Mouse (Mus musculus) B cell, adult 2 months (primary cell): ENCODE data around the gene Clmn.

ENCODE experiments used
- DNase-seq, 2 experiments: peaks; one replicate each; pipeline ENCODE4 v3.0.0; 2022

Gene Clmn

DNA sequence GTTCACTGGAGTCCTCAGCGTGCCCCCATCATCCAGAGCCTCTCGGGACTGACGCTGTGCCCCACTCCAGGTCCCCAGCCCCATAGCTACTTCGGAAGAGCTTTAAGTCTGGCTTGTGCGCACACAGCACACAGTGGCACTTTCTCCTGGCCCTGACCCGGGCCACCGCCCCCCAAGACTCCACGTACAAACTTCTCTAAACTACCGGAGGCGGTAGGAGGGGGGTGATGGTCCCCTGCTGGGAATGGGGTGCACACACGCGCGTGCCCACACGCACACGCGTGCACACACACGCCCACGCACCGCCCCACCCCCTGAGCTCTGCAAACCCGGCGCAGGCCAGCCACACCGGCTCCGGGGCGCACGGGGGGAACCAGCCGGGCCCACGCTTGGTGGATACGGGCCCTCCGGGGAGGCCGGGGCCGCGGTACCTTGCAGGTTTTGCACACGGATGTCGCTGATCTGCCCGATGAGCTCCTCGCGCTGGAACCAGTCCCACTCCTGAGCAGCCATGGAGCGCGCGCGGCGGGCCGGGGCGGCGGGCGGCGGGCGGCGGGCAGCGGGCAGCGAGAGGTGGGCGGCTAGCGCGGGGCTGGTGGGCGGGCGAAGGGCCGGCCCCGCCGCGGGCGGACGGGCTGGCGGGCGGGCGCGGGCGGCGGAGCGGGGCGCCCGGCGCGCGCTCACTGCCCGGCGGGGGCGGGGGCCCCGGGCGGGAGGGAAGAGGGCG lies at the start of gene Clmn:
Clmn (minus strand) TSS at position 638 of the 727 bp plus-strand sequence.
- peak; percentile 1 to 2 for DNase-seq

DNA sequence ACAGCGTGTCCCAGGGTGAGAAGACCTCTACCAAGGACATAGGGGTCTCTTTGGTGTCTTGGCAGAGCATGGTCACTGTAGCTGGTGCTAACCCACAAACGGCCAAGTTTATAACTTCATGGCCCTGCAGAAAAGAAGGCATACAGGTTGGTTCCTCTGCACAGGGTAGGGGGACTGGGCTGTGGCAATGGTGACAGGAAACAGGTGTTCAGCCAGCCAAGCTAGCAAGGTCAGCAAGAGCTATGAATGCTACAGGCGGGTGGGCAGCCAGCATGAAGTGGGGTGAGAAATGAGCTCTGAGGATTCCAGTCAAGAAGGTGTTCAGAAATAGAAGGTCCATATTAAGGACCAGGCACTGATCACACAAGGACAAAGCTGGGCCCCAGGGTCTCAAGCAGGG lies 48.1 kb upstream of the Clmn start:
- DNase-seq, result no peak

DNA sequence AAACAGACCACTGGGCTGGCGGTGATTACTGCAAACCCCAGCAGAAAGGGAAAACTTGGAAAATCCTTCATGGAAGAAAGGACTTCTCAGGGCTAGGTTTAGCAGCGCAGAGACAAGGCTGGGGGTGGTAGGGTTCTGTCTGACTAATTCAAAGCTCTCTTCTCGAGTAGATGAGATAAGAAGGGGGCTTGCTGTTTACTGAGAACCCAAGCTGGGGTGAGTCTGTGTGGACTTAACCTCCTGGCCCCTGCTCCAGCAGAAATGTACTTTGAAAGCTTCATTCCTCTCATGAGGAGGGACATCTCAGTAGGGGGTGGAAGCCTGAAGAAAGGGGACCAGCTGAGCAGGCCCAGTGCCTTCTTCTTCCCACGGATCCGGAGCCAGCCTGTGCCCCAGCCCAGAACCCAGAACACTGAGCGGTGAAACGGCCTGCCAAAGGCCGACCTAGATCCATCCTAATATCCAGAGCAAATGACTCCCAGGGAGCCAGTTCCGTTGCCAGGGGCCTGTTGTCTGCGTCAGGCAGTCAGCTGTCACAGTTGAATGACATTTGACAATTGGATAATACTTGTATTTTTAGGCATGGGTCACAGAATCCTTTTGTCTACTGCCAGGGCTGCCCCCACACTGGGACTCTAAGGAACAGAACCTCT lies 47.5 kb upstream of the Clmn start:
- no peak for DNase-seq

DNA sequence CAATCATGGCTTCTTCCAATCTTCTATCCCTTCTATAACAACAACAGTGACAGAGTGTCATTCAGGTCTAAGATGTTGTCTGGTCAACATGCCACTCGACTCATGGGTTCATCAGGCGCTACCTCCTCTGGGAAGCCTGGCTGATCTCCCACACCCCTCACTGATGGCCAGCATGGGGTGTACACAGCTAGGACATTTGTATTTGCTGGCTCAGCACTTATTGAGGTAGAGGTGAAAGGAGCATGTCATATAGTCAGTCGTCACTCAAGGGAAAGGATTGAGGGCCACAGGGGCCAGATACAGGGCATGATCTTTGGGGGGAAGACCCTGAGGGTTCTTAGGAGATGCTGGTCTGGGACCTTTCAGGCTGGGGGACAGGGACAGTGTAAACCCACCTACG lies 44.9 kb upstream of the Clmn start:
- DNase-seq, result no peak

DNA sequence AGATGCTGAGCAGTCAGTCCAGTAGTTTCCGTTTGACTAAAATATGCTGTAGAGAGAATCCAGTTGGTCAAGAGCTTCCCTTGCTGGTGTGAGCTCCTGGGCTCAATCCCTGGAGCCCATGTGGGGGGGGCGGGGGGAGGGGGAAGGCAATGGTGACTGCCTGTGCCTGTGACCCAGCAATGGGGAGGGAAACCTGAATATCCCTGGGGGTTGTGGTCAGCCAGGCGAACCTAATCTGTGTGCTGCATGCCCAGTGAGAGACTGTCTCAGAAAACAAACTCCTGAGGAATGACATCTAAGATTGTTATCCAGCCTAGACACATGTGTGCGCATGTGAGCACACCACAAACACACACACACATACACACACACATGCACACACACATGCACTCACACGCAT lies 44.1 kb upstream of the Clmn start:
- DNase-seq, result no peak

DNA sequence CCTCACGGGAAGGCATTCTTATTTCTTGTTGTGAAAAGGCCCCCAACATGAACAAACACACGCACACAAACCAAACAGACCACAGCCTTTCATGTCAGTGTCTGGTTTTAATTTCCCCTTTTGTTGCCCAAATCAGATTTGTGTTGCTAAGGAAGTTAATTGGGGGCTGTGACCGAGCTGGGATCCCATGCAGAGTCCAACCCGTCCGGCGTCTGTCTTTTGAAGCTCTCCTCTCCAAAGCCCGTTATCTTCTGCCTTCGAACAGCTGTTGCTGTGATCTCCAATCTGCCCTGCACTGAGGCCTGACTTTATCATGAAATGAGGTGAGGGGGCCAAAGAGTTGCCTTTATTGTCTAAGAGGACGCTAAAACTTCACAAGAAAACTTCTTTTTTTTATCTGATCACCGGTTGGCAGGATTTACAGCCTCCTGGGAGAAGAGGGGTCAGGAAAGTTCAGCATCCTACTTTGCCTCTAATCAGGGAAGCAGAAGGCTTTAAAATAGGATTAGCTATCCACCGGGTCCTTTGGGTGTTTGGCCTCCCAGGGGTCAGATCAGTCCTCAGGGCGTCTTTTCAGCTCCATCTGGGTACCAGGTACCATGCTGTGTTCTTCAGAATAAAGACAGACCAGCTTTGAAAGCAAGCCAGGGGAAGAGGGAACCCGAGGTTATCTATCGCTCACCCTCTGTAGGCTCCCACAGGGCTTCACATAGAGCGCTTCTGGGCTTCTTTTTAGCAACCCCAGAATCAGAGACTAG lies 43.3 kb upstream of the Clmn start:
- DNase-seq, result peak in 1 of 2 experiments; percentile 19

DNA sequence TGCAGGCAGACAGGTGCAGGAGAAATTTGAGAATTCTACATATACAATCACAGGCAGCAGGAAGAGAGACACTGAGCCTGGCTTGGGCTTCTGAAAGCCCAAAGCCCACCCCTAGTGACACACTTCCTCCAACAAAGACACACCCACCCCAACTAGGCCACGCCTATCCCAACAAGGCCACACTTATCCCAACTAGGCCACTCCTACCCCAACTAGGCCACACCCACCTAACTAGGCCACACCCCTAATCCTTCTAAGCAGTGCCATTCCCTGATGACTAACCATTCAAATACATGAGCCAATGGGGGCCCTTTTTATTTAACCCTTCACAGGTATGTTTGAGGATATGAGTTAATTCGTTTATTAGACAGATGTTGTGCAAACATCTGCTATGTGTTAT lies 42.3 kb upstream of the Clmn start:
- peak; percentile 46 to 55 for DNase-seq

DNA sequence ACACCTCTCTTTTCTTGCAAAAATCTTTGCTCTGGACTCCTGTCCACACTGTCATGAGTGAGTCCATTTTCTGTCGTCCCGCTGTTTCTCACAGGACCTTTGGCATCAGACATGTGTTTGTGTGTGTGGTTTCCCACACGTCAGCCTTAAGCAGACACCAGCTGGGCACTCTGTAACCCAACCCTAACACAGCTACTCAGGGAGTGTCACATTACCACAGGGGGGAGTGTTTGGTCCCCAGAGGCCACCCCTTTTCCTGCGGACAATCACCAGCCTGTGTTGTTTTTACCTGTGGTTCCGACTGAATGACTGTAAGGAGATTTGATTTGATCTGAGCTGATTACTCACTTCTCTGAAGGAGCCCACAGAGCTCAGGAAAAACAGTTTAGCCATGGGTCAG lies 39.3 kb upstream of the Clmn start:
- DNase-seq, result peak; percentile 24 to 44

DNA sequence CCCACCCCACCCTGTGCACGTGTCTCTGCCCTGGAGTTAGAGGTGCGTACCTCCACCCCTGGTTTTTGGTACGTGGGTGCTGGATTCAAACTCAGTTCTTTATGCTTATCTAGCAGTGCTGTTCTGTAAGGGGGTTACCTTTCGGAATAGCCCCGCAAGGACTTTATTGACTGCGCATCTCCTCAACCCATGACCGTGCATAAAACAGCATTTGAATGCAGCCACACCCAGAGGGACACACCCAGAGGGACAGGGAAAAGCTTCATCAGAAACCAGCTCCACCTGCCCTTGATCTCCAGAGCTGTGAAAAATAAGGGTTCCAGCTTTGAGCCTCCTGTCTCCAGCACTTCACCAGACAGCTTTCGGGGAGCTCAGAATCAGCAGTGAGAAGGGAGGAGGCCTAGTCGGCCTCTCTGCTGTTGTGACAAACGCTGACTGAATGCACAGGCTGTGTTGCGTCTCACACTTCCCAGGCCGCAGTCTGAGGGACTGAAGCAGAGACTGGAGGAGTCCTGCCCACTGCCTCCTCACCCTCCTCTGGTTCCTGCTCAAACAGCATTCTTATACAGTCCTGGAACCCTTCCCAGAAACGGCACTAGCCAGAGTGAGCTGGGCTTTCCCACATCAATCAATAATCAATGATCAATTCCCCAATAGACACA lies 37.6 kb upstream of the Clmn start:
- no peak for DNase-seq

DNA sequence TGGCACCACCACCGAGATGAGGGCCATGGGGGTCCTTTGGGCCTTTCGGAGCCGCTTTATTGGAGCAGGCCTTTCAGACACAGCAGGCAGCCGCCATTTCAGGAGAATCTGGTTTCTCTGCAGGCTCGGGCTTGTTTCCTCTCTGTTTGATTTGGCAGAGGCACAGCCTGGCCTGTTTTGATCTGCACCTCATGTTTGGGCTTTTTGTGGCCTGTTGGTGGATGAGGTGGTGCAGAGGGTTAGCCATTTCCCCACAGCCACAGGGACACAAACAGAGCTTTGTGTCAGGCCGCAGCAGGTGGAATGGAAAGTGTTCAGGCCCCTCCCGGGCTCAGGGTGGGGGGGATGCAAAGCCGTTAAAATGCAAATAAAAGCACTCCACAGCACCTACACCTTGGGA lies 36.4 kb upstream of the Clmn start:
- DNase-seq, result no peak

DNA sequence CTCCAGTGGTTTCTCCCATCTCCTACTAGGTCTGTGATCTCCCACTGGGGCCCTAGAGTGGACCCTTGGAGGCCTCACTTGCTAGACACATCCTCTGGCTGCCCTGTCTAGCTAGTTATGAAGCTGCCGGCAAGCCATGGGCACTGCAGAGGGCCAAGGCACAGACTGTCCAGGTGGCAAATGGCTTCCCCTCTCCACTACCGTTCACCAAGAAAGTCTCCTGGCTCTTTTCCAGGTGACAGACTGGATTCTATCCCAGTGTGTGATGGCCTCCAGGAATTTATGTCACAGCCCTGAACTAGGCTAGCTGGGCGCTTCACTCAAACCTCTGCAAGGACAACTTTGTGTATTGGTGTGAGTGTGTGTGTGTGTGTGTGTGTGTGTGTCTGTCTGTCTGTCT lies 35.0 kb upstream of the Clmn start:
- DNase-seq, result no peak

DNA sequence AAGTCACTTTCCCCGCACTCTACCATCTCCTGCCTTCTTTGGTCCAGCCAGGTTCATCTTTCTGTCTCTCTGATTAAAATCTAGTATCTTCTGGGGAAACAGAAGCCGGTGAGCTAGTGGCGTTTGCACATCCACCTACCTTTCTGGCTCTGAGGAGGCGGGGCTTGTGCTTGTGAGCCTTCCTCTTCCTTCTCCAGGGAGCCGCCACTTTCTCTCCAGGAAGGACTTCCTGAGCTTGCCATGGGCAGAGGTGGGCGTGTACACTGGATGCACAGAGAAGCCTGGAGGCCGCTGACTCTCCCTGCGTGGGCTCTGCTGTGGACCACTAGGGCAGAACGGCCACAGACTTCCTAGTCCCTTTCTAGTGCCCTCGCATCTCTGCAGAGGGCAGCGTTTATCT lies 34.3 kb upstream of the Clmn start:
- DNase-seq, result no peak

DNA sequence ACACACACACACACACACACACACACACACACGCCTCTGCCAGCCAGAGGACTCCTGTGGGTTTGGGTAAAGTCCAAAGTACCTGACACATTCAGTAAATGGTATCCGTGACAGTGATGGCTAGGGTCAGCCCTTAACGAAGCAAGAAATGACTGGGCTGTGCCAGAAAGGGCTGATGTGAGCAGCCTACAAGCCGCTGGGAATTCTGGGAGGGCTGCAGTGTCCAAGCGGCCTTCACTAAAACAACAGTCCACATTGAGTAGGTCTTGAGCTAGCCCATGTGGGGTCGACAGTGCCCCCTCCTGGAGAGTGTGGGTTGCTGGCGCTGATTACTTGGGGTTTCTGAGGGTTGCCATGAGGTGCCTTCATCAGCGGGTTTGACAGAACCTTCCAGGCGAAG lies 33.8 kb upstream of the Clmn start:
- DNase-seq, result peak; percentile 14 to 15

DNA sequence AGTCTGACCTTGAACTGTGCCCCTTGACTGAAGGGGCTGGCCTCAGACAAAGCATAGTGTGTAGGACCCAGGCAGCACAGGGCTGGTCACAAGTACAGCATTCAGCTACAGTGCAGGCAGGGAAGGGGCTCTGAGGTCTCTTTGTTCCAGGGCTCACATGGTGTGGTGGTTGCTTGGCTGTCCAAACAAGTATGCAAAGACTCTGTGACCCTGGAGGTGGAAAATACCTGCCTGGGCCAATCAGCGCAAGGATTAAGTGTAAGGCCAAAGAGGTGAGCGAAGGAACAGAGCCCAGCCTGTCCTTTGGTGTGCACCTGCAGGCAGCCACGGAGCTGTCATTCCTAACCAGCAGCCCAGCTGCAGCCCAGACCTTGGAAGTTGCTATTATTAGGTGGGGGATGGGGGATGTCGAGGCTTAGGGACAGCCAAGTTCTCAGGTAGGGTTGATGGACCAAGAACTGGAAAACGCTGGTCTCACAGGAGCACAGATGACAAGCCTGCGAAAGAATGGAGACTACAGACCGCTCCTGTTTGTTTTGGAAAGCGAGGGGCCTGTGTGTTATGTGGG lies 32.3 kb upstream of the Clmn start:
- DNase-seq, result no peak

DNA sequence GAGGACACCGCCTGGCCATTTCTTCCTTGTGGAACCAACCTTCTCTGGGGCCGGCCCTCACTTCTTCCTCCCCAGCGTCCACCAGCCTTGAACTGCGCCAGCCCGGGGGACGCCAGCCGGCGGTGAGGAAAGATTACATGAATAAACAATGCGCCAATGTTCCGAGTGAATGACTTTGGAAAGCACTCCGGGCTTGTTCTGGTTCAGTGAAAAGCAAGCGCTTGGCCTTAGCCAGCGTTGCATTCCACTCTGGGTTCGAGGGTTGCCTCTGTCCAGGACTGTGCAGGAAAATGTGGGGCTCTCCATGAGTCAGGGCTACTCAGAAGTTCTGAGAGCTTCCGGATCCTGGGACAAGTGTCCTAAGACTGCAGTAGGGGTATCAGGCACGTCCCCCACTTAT lies 31.8 kb upstream of the Clmn start:
- DNase-seq, result no peak

DNA sequence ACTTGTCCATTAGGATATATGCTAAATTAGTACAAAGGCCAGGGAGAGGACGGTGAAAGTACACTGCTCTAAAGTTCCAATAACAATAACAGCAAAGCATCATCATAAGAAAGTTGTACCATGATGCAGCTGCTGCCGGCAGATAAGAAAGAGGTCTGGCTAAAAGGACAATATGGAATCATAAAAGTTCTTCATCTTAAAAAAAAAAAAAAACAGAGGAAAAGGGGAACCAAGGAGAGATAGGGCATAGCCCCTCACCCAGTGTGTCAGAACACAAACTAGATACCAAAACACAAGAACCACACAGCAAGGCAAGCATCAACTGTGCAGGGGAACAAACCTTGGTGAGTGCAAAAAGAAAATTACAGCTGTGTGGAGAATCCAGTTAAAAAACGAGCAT lies 27.4 kb upstream of the Clmn start:
- no peak for DNase-seq

DNA sequence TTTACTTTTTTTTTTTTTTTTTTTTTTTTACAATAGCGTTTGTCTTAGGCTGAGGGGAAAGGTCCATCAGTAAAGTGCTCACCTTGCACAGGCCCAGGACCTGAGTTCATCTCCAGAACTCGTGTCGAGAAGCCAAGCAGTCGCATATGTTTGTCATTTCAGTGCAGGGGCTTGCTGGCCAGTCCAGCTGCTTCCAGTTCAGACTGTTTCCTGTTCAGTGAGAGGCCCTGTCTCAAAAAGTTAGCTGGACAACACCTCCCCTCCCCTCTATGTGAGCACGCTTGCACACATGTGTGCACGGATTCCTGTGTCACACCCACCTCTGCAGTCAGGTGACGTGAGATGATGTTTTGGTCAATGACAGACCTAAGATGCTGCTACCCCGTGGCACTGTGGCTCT lies 25.2 kb upstream of the Clmn start:
- no peak for DNase-seq

DNA sequence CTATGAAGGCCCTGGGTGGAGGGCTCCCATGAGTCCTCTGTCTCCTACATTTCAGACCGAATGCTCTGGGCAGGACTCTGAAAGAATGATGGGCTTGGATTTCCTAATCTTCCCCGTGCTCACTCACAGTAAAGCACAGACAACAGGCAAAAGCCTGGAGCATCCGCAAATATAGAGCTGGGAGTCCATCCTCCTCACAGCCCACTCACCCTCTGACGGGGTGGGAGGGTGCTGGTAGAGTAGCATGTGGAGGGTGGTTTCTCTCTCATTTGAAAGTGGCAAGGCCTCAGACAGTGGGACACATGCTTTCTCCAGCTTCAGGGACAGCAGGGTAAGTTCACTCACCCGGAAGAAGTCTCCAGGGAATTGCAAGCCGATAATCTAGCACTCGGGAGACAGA lies 21.2 kb upstream of the Clmn start:
- DNase-seq, result no peak

DNA sequence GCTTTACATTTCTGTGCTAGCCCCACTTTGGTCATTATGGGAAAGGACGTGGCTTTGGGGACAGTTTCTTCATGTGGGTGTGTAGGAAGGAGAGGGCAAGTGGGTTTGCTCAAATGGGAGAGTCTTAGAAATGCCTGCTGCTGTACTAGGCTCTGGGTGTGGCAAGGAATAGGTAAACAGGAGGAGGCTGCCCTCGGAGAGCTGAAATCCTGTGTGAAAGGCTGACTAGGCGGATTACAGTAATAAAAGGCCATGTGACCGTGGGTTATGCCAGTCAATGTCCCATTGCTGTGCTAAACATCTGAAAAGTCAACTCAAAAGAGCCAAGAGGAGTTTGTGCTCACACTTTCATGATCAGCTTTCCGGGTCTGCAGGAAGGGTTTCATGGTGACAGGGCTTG lies 17.7 kb upstream of the Clmn start:
- DNase-seq, result no peak

DNA sequence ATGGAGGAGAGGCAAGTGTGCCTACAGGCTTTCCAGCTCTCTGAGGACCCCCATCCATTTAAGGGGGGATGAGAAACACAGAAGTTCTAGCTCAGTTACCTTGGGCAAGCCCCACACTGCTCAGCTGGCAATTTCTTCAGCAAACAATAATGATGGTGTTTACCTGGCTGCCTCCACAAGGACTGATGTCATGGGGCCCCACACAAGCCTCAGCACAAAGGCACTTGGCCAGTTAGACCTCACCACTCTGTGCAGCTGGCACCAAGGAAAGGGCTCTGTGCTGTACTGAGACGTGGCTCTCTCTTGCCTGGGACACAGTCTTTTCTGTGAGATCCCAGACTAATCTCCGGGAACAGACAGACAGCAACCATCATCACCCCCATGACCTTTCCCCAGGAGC lies 17.2 kb upstream of the Clmn start:
- DNase-seq, result no peak

DNA sequence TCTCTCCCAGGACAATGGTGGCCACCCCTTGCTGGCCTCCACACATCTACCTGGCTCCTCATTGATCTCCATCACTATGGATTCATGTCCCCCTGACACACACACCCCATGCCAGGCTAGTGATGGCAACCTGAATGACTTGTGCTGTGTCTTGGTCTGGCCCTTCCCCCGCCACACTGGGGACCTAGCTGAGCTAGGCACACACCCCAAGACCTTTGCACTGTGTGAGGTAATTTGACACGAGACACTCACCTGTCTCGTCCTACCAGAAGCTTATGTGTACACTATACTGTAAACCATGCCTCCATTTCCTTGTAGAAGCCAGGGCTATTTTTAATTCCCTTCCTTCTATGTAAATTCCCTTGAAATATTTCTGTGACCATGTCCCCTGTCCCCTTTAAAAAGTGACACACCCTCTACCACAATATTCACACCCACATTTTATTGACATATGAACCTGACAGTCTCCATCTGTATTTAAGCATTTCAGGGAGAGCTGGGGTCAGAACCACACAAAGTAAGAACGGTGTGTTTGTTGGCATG lies 16.7 kb upstream of the Clmn start:
- no peak for DNase-seq

DNA sequence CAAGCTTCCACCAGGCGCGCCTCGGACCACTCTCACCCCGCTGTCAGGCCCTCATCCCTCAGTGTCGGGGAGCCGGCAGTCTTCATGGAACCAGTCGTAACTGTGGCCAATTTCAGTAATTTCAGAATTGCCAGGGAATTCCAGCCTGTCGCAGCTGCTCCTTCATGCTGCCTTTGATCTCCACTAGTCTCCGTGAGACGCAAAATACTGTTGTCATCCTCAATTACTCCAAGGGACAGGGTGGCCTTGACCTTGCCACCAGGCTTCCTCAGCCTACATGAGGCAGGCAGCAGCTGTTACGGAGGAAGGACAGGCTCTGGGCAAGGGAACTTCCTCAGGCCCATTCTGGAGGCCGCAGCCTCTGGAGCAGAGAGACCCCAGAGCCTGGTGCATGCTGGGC lies 15.5 kb upstream of the Clmn start:
- DNase-seq, result no peak

DNA sequence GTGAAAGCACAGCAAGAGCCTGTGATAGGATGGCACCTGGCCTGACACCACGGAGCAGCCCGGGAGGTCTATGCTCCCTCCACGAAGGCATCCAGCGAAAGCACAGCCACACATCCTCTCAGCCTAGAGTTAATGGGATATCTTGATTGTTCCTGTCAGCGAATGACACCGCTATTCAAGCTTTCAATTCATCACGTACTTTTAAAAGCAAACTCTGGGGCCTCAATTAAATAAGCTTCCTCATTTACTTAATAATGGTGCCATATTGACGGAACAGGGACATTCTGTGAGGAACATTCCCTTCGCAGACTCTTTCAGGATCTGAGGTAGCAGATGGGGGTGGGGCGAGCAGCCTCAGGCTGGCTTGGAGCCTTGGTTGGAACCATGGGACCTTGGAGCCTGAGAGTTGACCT lies 14.7 kb upstream of the Clmn start:
- no peak for DNase-seq
